Mouse (Mus musculus) cerebellum, adult 2 months (tissue): ENCODE measurements around the gene Serp2.

Experiments
- CTCF ChIP-seq: fragments of 200-500 bp; IDR thresholded peaks from 2 replicates; pipeline ENCODE4 v1.5.1; 2011; ENCODE audit warnings: low read depth, mild to moderate bottlenecking, control low read depth, low read length, moderate library complexity, borderline replicate concordance; ENCODE audit not compliant: insufficient read depth
- POLR2A ChIP-seq: fragments of 200-500 bp; IDR thresholded peaks from 2 replicates; pipeline ENCODE4 v1.6.1; 2011; ENCODE audit warnings: low read length, control low read depth, borderline replicate concordance; ENCODE audit not compliant: insufficient read depth

- TF ChIP-seq CTCF (no peak), POLR2A (no peak)
These were observed 1.2 kb downstream of the Serp2 start for GRCm38 (mm10) chr14:76555263-76556030.
